Mouse (Mus musculus) lung, postnatal 10 days (tissue): Measurements from ENCODE around the gene Fam129a.
A peak's percentile ranks its signal among the peaks of the same experiment; 100 is the strongest.

Experiments used
- DNase-seq: peaks from one replicate; pipeline ENCODE4 v3.0.0; 2021

Fam129a gene

GRCm38 (mm10) chr1:151584565-151585216 is 13.7 kb downstream of the Fam129a start:
- no peak for DNase-seq

GRCm38 (mm10) chr1:151585647-151586046 is 14.7 kb downstream of the Fam129a start:
- no peak for DNase-seq

- no peak for DNase-seq
Observed at GRCm38 (mm10) chr1:151592085-151593017, 21.4 kb downstream of the Fam129a start.

GRCm38 (mm10) chr1:151594906-151595305 is 23.9 kb downstream of the Fam129a start:
- peak; percentile 20 for DNase-seq

GRCm38 (mm10) chr1:151595600-151596299 is 24.8 kb downstream of the Fam129a start:
- DNase-seq = no peak

- DNase-seq = no peak
Observed at GRCm38 (mm10) chr1:151596562-151596961, 25.6 kb downstream of the Fam129a start.

- no peak for DNase-seq
Observed at GRCm38 (mm10) chr1:151597677-151598297, 26.8 kb downstream of the Fam129a start.

- DNase-seq = no peak
Observed at GRCm38 (mm10) chr1:151598876-151599275, 27.9 kb downstream of the Fam129a start.

GRCm38 (mm10) chr1:151604328-151604727 is 33.3 kb downstream of the Fam129a start:
- DNase-seq = no peak

- DNase-seq = peak; percentile 68
Observed at GRCm38 (mm10) chr1:151607957-151608356, 37.0 kb downstream of the Fam129a start.

- DNase-seq = no peak
Observed at GRCm38 (mm10) chr1:151610621-151611020, 39.6 kb downstream of the Fam129a start.

GRCm38 (mm10) chr1:151614320-151614935 is 43.4 kb downstream of the Fam129a start:
- DNase-seq = no peak

GRCm38 (mm10) chr1:151615625-151616024 is 44.6 kb downstream of the Fam129a start:
- no peak for DNase-seq

- no peak for DNase-seq
Observed at GRCm38 (mm10) chr1:151616555-151617205, 45.7 kb downstream of the Fam129a start.

GRCm38 (mm10) chr1:151618251-151618650 is 47.3 kb downstream of the Fam129a start:
- DNase-seq = no peak

- no peak for DNase-seq
Observed at GRCm38 (mm10) chr1:151619281-151619711, 48.3 kb downstream of the Fam129a start.

GRCm38 (mm10) chr1:151620730-151621129 is 49.7 kb downstream of the Fam129a start:
- DNase-seq = peak; percentile 21

- DNase-seq = peak; percentile 31
Observed at GRCm38 (mm10) chr1:151624442-151625226, 53.6 kb downstream of the Fam129a start.

GRCm38 (mm10) chr1:151625260-151625659 is 54.3 kb downstream of the Fam129a start:
- no peak for DNase-seq

GRCm38 (mm10) chr1:151625690-151626089 is 54.7 kb downstream of the Fam129a start:
- no peak for DNase-seq

- DNase-seq = no peak
Observed at GRCm38 (mm10) chr1:151626631-151627030, 55.6 kb downstream of the Fam129a start.
